Mouse (Mus musculus): ENCODE results near the gene Cog3.
"Not testable (repeated sequence)": the region's sequence is repeated elsewhere in the genome, so short reads cannot be mapped to it uniquely, and the experiment has no call there.

The Cog3 gene

DNA sequence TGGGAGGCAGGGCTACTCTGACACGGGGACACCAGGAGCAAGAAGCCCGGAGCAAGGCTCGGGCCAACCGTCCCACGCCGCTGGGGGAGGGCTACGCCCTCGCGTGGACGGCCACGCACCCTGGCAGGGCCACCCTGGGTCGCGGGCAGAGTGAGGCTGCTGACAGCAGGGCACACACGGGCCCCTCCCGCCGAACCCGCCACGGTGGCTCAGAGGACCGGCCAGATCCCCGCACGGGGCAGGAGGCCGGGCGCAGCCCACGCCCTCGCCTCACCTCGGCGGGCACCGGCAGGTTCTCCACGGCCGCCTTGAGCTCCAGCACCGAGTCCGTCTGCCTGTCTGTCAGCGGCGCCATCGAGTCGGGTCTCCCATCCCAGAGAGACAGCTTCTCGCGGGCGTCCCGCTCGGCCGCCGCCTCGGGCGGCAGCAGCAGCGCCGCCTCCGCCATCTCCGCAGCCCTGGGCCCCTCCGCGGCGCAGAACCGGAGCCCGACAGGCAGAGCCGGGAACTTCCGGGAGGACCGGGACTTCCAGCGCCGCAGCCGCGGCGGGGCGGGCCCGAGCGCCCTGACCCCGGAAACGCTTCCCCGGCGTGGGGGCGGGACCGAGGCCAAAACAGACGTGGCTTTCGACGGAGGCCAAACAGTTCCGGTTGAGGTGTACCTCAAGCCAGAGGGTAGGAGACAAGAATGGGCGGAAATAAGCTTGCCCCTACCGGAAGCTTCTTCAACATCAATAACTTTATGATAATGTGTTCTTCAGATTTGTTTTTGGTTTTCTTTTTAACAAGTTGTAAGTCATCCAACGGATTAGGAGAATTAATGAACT is at the start of gene Cog3:
TSS of gene Cog3 (minus strand) at position 527 of the 827 bp plus-strand sequence.
- DNase-seq (ENCODE audit: low read depth in 1 of 2, low spot score in 2 of 2) = peak; percentile 91 to 93

DNA sequence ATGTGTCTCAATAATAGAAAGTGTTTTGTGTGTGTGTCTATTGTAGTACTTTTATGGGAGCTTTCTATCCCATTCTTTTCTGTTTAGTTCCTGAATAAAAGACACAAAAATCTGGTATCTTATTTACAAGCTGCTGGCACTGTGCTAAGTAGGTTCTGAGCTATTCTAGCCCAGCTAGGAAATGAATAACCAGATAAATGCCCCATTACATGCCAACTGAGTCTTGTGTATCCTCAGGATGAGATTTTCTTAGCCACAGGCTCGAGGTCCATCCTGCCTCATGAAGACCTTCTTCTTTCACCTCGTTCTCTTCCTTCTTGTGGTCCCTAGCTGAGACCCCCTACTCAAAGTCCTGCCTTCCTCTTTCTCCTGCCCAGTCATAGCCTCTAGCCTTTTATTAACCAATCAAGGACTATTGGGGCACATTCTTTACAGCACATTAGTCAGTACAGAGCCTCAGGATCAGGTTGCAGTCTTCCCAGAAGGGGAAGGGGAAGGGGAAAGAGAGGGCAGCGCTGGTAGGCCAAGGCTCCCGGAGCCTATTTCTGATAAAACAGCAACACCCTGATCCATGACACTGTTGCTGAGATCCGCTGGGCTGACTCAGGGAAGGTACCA is 43.6 kb upstream of the Cog3 start:
- DNase-seq (ENCODE audit: low read depth in 1 of 2, low spot score in 2 of 2) = no peak

- DNase-seq (ENCODE audit: low read depth in 1 of 2, low spot score in 2 of 2) = no peak
These were observed 41.6 kb upstream of the Cog3 start for GRCm38 (mm10) chr14:75795918-75796317.

- DNase-seq (ENCODE audit: low read depth in 1 of 2, low spot score in 2 of 2) = no peak
These were observed 40.4 kb upstream of the Cog3 start for GRCm38 (mm10) chr14:75794726-75795125.

- DNase-seq (ENCODE audit: low read depth in 1 of 2, low spot score in 2 of 2) = no peak
These were observed 40.0 kb upstream of the Cog3 start for GRCm38 (mm10) chr14:75794324-75794723.

DNA sequence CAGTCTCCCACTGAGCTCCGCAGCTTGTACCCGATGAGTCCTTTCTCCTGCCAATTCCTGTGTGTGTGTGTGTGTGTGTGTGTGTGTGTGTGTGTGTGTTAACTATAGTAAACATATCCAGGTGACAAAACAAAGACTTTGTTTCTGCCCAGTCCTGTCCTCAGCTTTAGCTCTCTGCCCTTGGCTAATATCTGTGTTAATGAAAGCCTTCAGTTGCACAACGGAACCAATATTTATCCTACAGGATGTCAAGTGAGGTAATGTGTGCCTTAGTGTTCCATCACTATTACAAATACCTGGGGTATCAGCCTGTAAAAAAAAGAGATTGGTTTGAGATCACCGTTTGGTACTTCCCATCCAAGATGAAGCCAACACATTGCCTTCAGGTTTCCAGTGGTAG is 38.8 kb upstream of the Cog3 start:
- no peak for DNase-seq (ENCODE audit: low read depth in 1 of 2, low spot score in 2 of 2)

GRCm38 (mm10) chr14:75791372-75791771 is 37.1 kb upstream of the Cog3 start:
- DNase-seq (ENCODE audit: low read depth in 1 of 2, low spot score in 2 of 2) = no peak

DNA sequence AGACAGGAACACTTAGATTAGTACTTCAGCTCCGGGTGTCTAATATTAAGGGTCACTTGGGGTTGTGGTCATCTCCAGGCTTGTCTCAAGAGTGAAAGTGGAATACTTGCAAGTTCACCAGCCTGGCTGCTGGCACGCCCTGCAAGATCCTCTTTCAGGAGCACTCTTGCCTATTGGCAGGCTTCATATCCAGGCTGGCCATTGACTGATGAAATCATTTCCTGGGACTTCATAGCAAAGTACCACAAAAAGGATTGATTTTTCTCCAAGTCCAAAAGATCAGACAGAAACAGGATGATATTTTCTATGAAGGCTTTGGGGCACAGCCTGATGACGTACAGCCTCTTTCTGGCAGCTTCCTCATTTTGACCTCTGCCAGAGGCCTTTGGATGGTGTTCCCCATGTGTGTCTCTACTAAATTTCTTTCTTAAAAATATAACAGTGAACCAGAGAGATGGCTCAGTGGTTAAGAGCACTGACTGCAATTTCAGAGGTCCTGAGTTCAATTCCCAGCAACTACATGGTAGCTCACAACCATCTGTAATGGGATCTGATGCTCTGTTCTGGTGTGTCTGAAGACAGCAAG is 36.2 kb upstream of the Cog3 start:
- DNase-seq (ENCODE audit: low read depth in 1 of 2, low spot score in 2 of 2) = peak; percentile 17 to 29

DNA sequence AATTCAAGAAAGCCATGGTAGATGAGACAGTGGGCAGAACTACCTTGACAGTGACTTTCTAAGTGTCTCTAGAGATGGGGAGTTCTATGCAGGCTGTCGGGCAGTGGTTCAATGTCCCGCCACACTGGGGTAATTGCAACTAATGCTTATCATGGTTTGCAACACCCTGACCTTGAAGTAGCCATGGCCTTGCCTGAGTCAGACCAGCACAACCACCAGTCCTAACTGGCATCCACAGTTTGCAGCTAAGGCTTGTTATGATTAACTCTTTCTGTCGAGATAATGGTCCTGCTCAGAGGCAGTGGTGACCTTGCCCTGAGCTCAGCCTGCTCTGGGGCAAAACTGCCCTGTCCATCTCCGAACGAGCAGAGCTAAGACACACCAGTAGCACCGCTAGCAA is 35.0 kb upstream of the Cog3 start:
- DNase-seq (ENCODE audit: low read depth in 1 of 2, low spot score in 2 of 2) = no peak

DNA sequence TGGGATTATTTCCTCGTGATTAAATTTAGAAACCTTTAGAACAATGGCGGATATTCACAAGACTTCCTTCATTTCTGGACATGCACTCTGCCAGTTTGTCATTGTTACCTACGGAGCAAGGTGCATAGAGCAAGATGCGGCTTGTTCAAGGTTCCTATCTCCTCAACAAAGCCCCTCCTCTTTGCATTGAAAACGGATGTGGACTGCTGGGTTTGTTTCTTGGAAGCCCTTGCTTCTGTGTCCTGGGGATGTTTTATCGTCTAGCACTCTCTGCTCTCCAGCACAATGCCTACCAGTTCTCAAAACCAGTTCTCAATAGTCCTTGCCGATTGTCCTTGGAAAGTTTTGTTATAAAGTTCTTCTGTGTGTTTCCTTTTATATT is 33.5 kb upstream of the Cog3 start:
- DNase-seq (ENCODE audit: low read depth in 1 of 2, low spot score in 2 of 2) = no peak

- DNase-seq (ENCODE audit: low read depth in 1 of 2, low spot score in 2 of 2) = peak; percentile 90
These were observed 32.8 kb upstream of the Cog3 start, which contains the start of gene Slc25a30 for GRCm38 (mm10) chr14:75786868-75787793. Gene Slc25a30 (minus strand): TSS chr14:75787037.

GRCm38 (mm10) chr14:75786424-75786867 is 32.1 kb upstream of the Cog3 start:
- peak in 1 of 2 experiments; percentile 19 for DNase-seq (ENCODE audit: low read depth in 1 of 2, low spot score in 2 of 2)

- no peak for DNase-seq (ENCODE audit: low read depth in 1 of 2, low spot score in 2 of 2)
These were observed 25.6 kb upstream of the Cog3 start for GRCm38 (mm10) chr14:75779913-75780312.

DNA sequence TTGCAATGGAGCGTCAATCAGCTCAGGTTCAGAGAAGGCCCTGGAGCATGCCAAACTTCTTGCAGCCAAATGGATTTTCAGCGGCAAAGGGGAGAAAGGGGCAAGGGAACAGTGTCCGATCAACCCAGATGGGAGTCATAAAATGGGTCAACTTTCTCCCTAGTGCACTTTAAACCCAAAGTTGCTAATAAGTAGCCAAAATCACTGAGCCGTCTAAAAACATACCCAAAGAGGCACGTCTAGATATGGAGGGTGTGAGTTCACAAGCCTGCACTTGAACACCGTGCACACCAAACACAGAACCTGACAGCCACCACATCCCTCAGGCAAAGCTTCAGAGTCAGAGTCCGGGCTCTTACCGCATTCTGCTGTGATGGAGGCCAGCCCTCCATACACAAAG is 22.3 kb upstream of the Cog3 start:
- DNase-seq (ENCODE audit: low read depth in 1 of 2, low spot score in 2 of 2) = no peak

DNA sequence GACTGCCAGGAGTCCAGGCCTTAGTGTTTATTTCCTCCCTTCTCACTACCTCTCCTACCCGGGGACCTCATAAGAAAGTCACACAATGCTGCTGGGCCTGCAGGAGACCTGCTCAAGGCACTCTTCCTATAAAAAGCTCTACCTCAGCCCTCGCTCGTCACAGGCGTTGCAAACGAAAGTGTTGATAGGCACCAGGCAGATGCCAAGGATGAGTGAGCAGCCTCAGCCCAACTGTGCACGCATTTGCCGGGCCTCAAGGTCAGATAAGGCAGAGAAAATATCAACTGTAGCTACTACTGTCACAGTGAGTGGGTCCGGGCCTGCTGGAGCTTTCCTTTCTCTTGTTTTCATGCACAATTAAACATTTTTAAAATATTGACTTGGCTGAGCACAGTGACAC is 19.1 kb upstream of the Cog3 start:
- no peak for DNase-seq (ENCODE audit: low read depth in 1 of 2, low spot score in 2 of 2)

GRCm38 (mm10) chr14:75772407-75772806 is 18.1 kb upstream of the Cog3 start:
- DNase-seq (ENCODE audit: low read depth in 1 of 2, low spot score in 2 of 2) = not testable (repeated sequence)

GRCm38 (mm10) chr14:75771101-75771501 is 16.8 kb upstream of the Cog3 start:
- DNase-seq (ENCODE audit: low read depth in 1 of 2, low spot score in 2 of 2) = no peak

- no peak for DNase-seq (ENCODE audit: low read depth in 1 of 2, low spot score in 2 of 2)
These were observed 15.0 kb upstream of the Cog3 start for GRCm38 (mm10) chr14:75769334-75769733.

GRCm38 (mm10) chr14:75768275-75768608 is 13.9 kb upstream of the Cog3 start:
- DNase-seq (ENCODE audit: low read depth in 1 of 2, low spot score in 2 of 2) = no peak

DNA sequence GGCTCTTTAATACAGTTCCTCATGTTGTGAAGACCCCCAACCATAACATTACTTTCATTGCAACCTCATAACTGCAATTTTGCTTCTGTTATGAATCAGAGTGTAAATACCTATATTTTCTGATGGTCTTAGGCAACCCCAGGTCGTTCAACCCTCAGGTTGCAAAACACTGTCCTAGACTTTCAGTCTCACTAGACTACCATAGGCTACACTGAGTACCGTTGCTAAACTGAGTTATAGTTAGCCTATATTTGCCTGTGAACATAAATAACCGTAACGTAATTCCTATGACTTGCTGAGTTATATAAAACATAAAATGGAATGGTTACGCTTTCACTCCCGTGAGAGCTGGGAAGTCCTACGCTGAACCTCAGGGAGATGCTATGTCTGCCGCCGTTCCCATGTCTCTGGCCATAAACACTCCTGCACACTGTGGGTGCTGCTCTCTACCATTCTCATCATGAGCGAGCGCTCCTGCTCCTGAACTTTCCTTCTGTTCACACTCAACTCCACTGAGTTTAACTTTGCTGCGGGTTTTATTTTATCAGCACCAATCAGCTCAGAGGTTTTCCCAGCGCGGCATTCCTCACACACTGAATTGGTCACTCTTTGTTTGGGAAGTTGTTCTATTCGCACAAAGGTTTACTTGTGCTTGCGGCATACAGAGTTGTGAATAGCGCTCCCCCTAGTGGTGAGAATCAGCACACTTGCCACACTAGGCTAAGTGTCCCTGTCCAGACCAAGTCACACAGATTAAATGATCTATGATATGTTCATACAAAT is 13.4 kb upstream of the Cog3 start:
- peak in 1 of 2 experiments; percentile 19 for DNase-seq (ENCODE audit: low read depth in 1 of 2, low spot score in 2 of 2)
